Mouse (Mus musculus) mature B cell (primary cell): Measurements from ENCODE around the gene Dag1.
"Not testable (repeated sequence)": the region's sequence is repeated elsewhere in the genome, so short reads cannot be mapped to it uniquely, and the experiment has no call there.

Experiments used
- in situ Hi-C: fragments of 300-500 bp; cut with MboI; formaldehyde crosslinking; loops from 2 replicates; pipeline ENCODE4 v1.14.3; 2019

Dag1 gene

GRCm38 (mm10) chr9:108274476-108275330, 10.9 kb upstream of the Dag1 start:
- in situ Hi-C loops = no loop called here

- in situ Hi-C loops = no loop called here
Measured at GRCm38 (mm10) chr9:108273485-108273884, 9.7 kb upstream of the Dag1 start.

- in situ Hi-C loops = no loop called here
Measured at GRCm38 (mm10) chr9:108272691-108273090, 8.9 kb upstream of the Dag1 start.

- in situ Hi-C loops = no loop called here
Measured at GRCm38 (mm10) chr9:108271941-108272340, 8.2 kb upstream of the Dag1 start.

GRCm38 (mm10) chr9:108268701-108269100, 4.9 kb upstream of the Dag1 start:
- in situ Hi-C loops = not testable (repeated sequence)

GRCm38 (mm10) chr9:108267691-108268090, 3.9 kb upstream of the Dag1 start:
- in situ Hi-C loops = no loop called here

GRCm38 (mm10) chr9:108266261-108266935, 2.6 kb upstream of the Dag1 start:
- in situ Hi-C loops = no loop called here

- in situ Hi-C loops = no loop called here
Measured at GRCm38 (mm10) chr9:108264191-108264921, 598 bp upstream of the Dag1 start.

- in situ Hi-C loops = no loop called here
Measured at GRCm38 (mm10) chr9:108263131-108263681, 552 bp downstream of the Dag1 start.

- in situ Hi-C loops = no loop called here
Measured at GRCm38 (mm10) chr9:108262494-108263049, 1.2 kb downstream of the Dag1 start.

GRCm38 (mm10) chr9:108261865-108262264, 1.9 kb downstream of the Dag1 start:
- in situ Hi-C loops = no loop called here

- in situ Hi-C loops = no loop called here
Measured at GRCm38 (mm10) chr9:108260526-108260925, 3.2 kb downstream of the Dag1 start.

GRCm38 (mm10) chr9:108252766-108253165, 11.0 kb downstream of the Dag1 start:
- in situ Hi-C loops = no loop called here

- in situ Hi-C loops = no loop called here
Measured at GRCm38 (mm10) chr9:108251877-108252276, 11.9 kb downstream of the Dag1 start.

- in situ Hi-C loops = no loop called here
Measured at GRCm38 (mm10) chr9:108248957-108249356, 14.8 kb downstream of the Dag1 start.

- in situ Hi-C loops = no loop called here
Measured at GRCm38 (mm10) chr9:108244984-108245383, 18.8 kb downstream of the Dag1 start.

- in situ Hi-C loops = no loop called here
Measured at GRCm38 (mm10) chr9:108244540-108244939, 19.2 kb downstream of the Dag1 start.

- in situ Hi-C loops = no loop called here
Measured at GRCm38 (mm10) chr9:108239951-108240350, 23.8 kb downstream of the Dag1 start.

GRCm38 (mm10) chr9:108238831-108239230, 24.9 kb downstream of the Dag1 start:
- in situ Hi-C loops = no loop called here

GRCm38 (mm10) chr9:108238402-108238801, 25.4 kb downstream of the Dag1 start:
- in situ Hi-C loops = no loop called here

- in situ Hi-C loops = no loop called here
Measured at GRCm38 (mm10) chr9:108234682-108235081, 29.1 kb downstream of the Dag1 start.

- in situ Hi-C loops = no loop called here
Measured at GRCm38 (mm10) chr9:108232908-108233307, 30.9 kb downstream of the Dag1 start.
